Mouse (Mus musculus) MEL (cell line): ENCODE measurements at regions not wholly inside any gene's neighbourhood (a gene's known extent, or its start where the extent isn't known, plus 50 kb on each side); places are given as distances from the start of the nearest gene placed in this dataset.

Source experiments
- CTCF ChIP-seq, 3 experiments: IDR thresholded peaks in 2 of 3; conservative IDR thresholded peaks in 1 of 3; 2 replicates each; pipeline ENCODE4 v1.5.1; 2011 to 2012; ENCODE audit warnings: low read length in 3 of 3, low read depth in 2 of 3, mild to moderate bottlenecking in 2 of 3, improper control_type of control experiment in 1 of 3, inconsistent platforms in 1 of 3, mixed read lengths in 1 of 3, moderate library complexity in 1 of 3; ENCODE audit not compliant: control insufficient read depth in 1 of 3, insufficient read depth in 1 of 3, poor library complexity in 1 of 3, severe bottlenecking in 1 of 3
- E2F4 ChIP-seq: IDR thresholded peaks from 2 replicates; pipeline ENCODE4 v1.6.1; 2011; ENCODE audit warnings: low read depth, low read length, improper control_type of control experiment, borderline replicate concordance
- EP300 ChIP-seq, 2 experiments: IDR thresholded peaks; 2 replicates each; pipeline ENCODE4 v1.6.1; 2011; ENCODE audit warnings: improper control_type of control experiment in 2 of 2, low read length in 2 of 2, low read depth in 1 of 2, mild to moderate bottlenecking in 1 of 2
- HCFC1 ChIP-seq: IDR thresholded peaks from 2 replicates; pipeline ENCODE4 v1.6.1; 2012; ENCODE audit warnings: low read depth, mild to moderate bottlenecking, inconsistent platforms, low read length, improper control_type of control experiment, moderate library complexity
- KAT2A ChIP-seq: conservative IDR thresholded peaks from 2 replicates; pipeline ENCODE4 v1.6.1; 2012; ENCODE audit warnings: low read depth, low read length, improper control_type of control experiment, inconsistent platforms
- POLR2A ChIP-seq, 2 experiments: IDR thresholded peaks; 2 replicates each; pipeline ENCODE4 v1.6.1; 2011 to 2012; ENCODE audit warnings: low read length in 2 of 2, mild to moderate bottlenecking in 2 of 2, control low read depth in 1 of 2, improper control_type of control experiment in 1 of 2, low read depth in 1 of 2, moderate library complexity in 1 of 2; ENCODE audit not compliant: control insufficient read depth in 1 of 2, insufficient read depth in 1 of 2, poor library complexity in 1 of 2
- ZNF384 ChIP-seq: IDR thresholded peaks from 2 replicates; pipeline ENCODE4 v1.6.1; 2012; ENCODE audit warnings: low read depth, mild to moderate bottlenecking, inconsistent platforms, low read length, improper control_type of control experiment

GRCm38 (mm10) chr5:45301120-45301519 is 148.9 kb downstream of the Qdpr start:
- no peak for TF ChIP-seq E2F4
- TF ChIP-seq CTCF (IDR thresholded peaks at IDR 0.05 in 2 of 3, conservative IDR thresholded peaks at IDR 0.05 in 1 of 3; ENCODE audit: control insufficient read depth in 1 of 3, insufficient read depth in 1 of 3, low read depth in 2 of 3, low read length in 3 of 3, poor library complexity in 1 of 3, severe bottlenecking in 1 of 3), result no peak
- TF ChIP-seq POLR2A (IDR thresholded peaks at IDR 0.05; ENCODE audit: control insufficient read depth in 1 of 2, insufficient read depth in 1 of 2, low read depth in 1 of 2, low read length in 2 of 2, poor library complexity in 1 of 2), result no peak
- TF ChIP-seq KAT2A, result no peak
- TF ChIP-seq EP300 (IDR thresholded peaks at IDR 0.05; ENCODE audit: low read depth in 1 of 2, low read length in 2 of 2), result no peak
- no peak for TF ChIP-seq HCFC1
- TF ChIP-seq ZNF384, result no peak
